Comparison of ENCODE assay signal across 24 mouse cellular contexts in genomic region chr11:20002883-20003282, GRCm38 (mm10).
DNase-seq lines count a peak whose midpoint lies in the region; ATAC-seq and TF ChIP-seq lines count a peak whose summit lies in the region.
"Had no signal": no experiment of that assay in that cellular context is flagged by ENCODE, and none has a peak within 500 bp of the region (broad histone marks: within the 10 kb centered on the region; RNA-seq: fewer than 3 reads in every experiment).

No protein-coding gene starts in this region.

- no peak for TF ChIP-seq EP300 in stomach, postnatal 0 days (optimal IDR thresholded peaks at IDR 0.05)

- peaks cover 2% of the 10 kb centered on the region; the same call in 1 of the 2 replicates for H3K79me2 ChIP-seq in liver, adult 2 months (ENCODE audit: control insufficient read depth, insufficient read depth, low read length)

- no peak for TF ChIP-seq POLR2A in liver, adult 2 months (IDR thresholded peaks at IDR 0.05; ENCODE audit: extremely low read depth, insufficient read depth, low read length)

- no peak overlapping the region for H3K4me3 ChIP-seq in liver, adult 2 months (ENCODE audit: insufficient read depth, low read depth, low read length)
- H3K4me3 ChIP-seq in liver, embryonic 13.5 days (replicated peaks), result no peak overlapping the region
- no peak overlapping the region for H3K4me3 ChIP-seq in liver, embryonic 16.5 days (ENCODE audit: low read depth, low read length)
- no peak overlapping the region for H3K4me3 ChIP-seq in stomach, postnatal 0 days (ENCODE audit: low read depth, low read length)
- H3K4me3 ChIP-seq: embryonic facial prominence, embryonic 10.5 days; embryonic facial prominence, embryonic 12.5 days; forebrain, embryonic 13.5 days had no signal

- no peak overlapping the region for H3K4me2 ChIP-seq in liver, embryonic 13.5 days
- H3K4me2 ChIP-seq in liver, embryonic 16.5 days (ENCODE audit: low read depth, low read length), result no peak overlapping the region
- no peak overlapping the region for H3K4me2 ChIP-seq in stomach, postnatal 0 days (replicated peaks; ENCODE audit: low read depth)
- H3K4me2 ChIP-seq: embryonic facial prominence, embryonic 12.5 days; forebrain, embryonic 13.5 days had no signal

- peaks cover 3% of the 10 kb centered on the region for H3K4me1 ChIP-seq in liver, adult 2 months (ENCODE audit: control insufficient read depth, insufficient read depth, low read length)
- H3K4me1 ChIP-seq in liver, embryonic 13.5 days (replicated peaks), result peaks cover 16% of the 10 kb centered on the region
- H3K4me1 ChIP-seq in liver, embryonic 16.5 days (ENCODE audit: control insufficient read depth, low read depth, low read length), result peaks cover 5% of the 10 kb centered on the region
- no peaks in the 10 kb centered on the region for H3K4me1 ChIP-seq in stomach, postnatal 0 days (replicated peaks; ENCODE audit: control insufficient read depth, insufficient read depth)
- H3K4me1 ChIP-seq: embryonic facial prominence, embryonic 12.5 days; forebrain, embryonic 13.5 days had no signal

- peak; percentile 51 for DNase-seq in liver, adult 2 months (ENCODE audit: extremely low read depth, low read depth, low spot score)
- DNase-seq in liver, result no peak
- DNase-seq in liver, embryonic 13.5 days, result no peak
- DNase-seq in stomach, postnatal 0 days (ENCODE audit: low spot score), result no peak
- DNase-seq in frontal cortex, postnatal 25 days (ENCODE audit: low spot score in 2 of 2), result no peak
- no peak for DNase-seq in lung, postnatal 14 days
- DNase-seq: adrenal gland, adult 8-10 months; adrenal gland, postnatal 14 days; adrenal gland, postnatal 36 days; B cell, adult 2 months; cerebellum, adult 11-12 months; cerebellum, adult 2 months; cerebellum, adult 9-10 months; cerebellum, postnatal 10 days; cerebellum, postnatal 25 days had no signal

- H3K27me3 ChIP-seq in liver, adult 2 months (ENCODE audit: control insufficient read depth, insufficient read depth, low read length), result no peaks in the 10 kb centered on the region
- H3K27me3 ChIP-seq in liver, embryonic 13.5 days, result no peaks in the 10 kb centered on the region
- no peaks in the 10 kb centered on the region for H3K27me3 ChIP-seq in liver, embryonic 16.5 days (ENCODE audit: control insufficient read depth, insufficient read depth, low read depth, low read length)
- H3K27me3 ChIP-seq in stomach, postnatal 0 days (ENCODE audit: control insufficient read depth, insufficient read depth, low read length), result no peaks in the 10 kb centered on the region
- H3K27me3 ChIP-seq: CH12.LX; embryonic facial prominence, embryonic 12.5 days; forebrain, embryonic 13.5 days; Patski had no signal

- H3K9me3 ChIP-seq in liver, embryonic 13.5 days (replicated peaks), result no peaks in the 10 kb centered on the region
- H3K9me3 ChIP-seq in liver, embryonic 16.5 days (replicated peaks; ENCODE audit: control insufficient read depth, low read length), result no peaks in the 10 kb centered on the region
- H3K9me3 ChIP-seq in stomach, postnatal 0 days (ENCODE audit: control insufficient read depth, low read length), result no peaks in the 10 kb centered on the region
- H3K9me3 ChIP-seq: embryonic facial prominence, embryonic 10.5 days; embryonic facial prominence, embryonic 12.5 days; forebrain, embryonic 13.5 days; G1E had no signal

- no peak for TF ChIP-seq CTCF in liver, adult 2 months (IDR thresholded peaks at IDR 0.05; ENCODE audit: low read depth, low read length)
- TF ChIP-seq CTCF in stomach, postnatal 0 days (IDR thresholded peaks at IDR 0.05; ENCODE audit: low read depth), result no peak

- H3K36me3 ChIP-seq in liver, adult 2 months (ENCODE audit: control insufficient read depth, insufficient read depth, low read length), result peaks cover 10% of the 10 kb centered on the region
- peaks cover 30% of the 10 kb centered on the region for H3K36me3 ChIP-seq in liver, embryonic 13.5 days
- H3K36me3 ChIP-seq in liver, embryonic 16.5 days (ENCODE audit: control insufficient read depth, insufficient read depth), result no peaks in the 10 kb centered on the region
- H3K36me3 ChIP-seq in stomach, postnatal 0 days (ENCODE audit: control insufficient read depth, insufficient read depth, low read length), result peaks cover 5% of the 10 kb centered on the region

- H3K27ac ChIP-seq in liver, adult 2 months (replicated peaks; ENCODE audit: insufficient read depth, low read depth, low read length), result no peak overlapping the region
- 0 out of 2 replicates have a peak overlapping the region, but pooled peaks have one; percentile 3 for H3K27ac ChIP-seq in liver, embryonic 13.5 days
- H3K27ac ChIP-seq in liver, embryonic 16.5 days (ENCODE audit: low read length), result 0 out of 2 replicates have a peak overlapping the region, but pooled peaks have one; percentile 12
- no peak overlapping the region for H3K27ac ChIP-seq in stomach, postnatal 0 days (replicated peaks)
- H3K27ac ChIP-seq: embryonic facial prominence, embryonic 10.5 days; embryonic facial prominence, embryonic 12.5 days; forebrain, embryonic 13.5 days had no signal

- ATAC-seq in liver, embryonic 13.5 days (ENCODE audit: low read depth), result peak; percentile 36; the same call in 1 of the 2 replicates
- peak; percentile 67 for ATAC-seq in liver, embryonic 16.5 days (ENCODE audit: low read depth)
- ATAC-seq in stomach, postnatal 0 days (ENCODE audit: low FRiP score, low TSS enrichment), result no peak
- ATAC-seq: activated CD4-positive, CD25-positive, alpha-beta regulatory T cell, adult 4 months; CD4-positive, CD25-positive, alpha-beta regulatory T cell, adult 4 months; forebrain, embryonic 13.5 days; Patski had no signal

- no peak overlapping the region for H3K9ac ChIP-seq in liver, adult 2 months (ENCODE audit: low read depth, low read length)
- no peak overlapping the region for H3K9ac ChIP-seq in liver, embryonic 13.5 days
- H3K9ac ChIP-seq in liver, embryonic 16.5 days (ENCODE audit: low read depth, low read length), result no peak overlapping the region
- no peak overlapping the region for H3K9ac ChIP-seq in stomach, postnatal 0 days (ENCODE audit: low read length)
- H3K9ac ChIP-seq: embryonic facial prominence, embryonic 12.5 days; forebrain, embryonic 13.5 days had no signal

- 25% methylated on average over 4 of the region's 4 CpGs for WGBS in liver, adult 2 months
- WGBS in liver, embryonic 13.5 days (ENCODE audit: insufficient replicate concordance), result 66% methylated on average over 4 of the region's 4 CpGs
- 72% methylated on average over 4 of the region's 4 CpGs for WGBS in liver, embryonic 16.5 days (ENCODE audit: insufficient replicate concordance)
- 65% methylated on average over 4 of the region's 4 CpGs for WGBS in stomach, postnatal 0 days

Comparison
In these comparisons a context has a peak if more than half of its experiments do, and no peak if none do; other contexts are left out.
1. H3K27ac ChIP-seq: peak in liver, embryonic 13.5 days (single experiment) and liver, embryonic 16.5 days (single experiment); none in liver, adult 2 months (single experiment) and stomach, postnatal 0 days (single experiment).